Mouse (Mus musculus): Measurements from ENCODE around the gene Tarm1. TPM values are rescaled to one million over a fixed set of nuclear protein-coding genes. Genes with fewer than 3 reads are reported as not detected.

Gene Tarm1
- polyA plus RNA-seq, 1 experiment from 2014 or later: not detected

DNA sequence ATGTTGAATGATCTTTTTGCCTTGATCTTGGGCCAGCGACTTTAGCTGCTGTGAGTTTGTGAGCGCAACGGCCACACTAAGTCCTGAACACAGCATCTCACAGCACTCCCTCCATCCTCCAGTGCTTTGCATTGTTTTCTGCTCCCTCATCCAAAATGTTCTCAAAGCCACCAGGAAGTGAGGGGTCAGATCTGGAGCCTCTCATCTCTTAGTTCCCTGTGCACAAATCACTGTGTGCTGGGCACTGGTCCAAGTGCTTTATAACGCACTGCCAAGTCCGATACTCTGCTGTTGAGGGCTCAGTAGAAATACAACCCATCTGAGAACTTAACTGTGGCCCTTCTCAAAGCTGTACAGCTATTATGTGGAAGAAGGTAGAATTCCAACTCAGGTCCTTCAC, 64.5 kb downstream of the Tarm1 start:
- ATAC-seq (ENCODE audit: low FRiP score, low TSS enrichment) (no peak), DNase-seq (ENCODE audit: low spot score) (no peak)
- TF ChIP-seq EP300 (optimal IDR thresholded peaks at IDR 0.05): no peak
- TF ChIP-seq CTCF (IDR thresholded peaks at IDR 0.05; ENCODE audit: low read depth): no peak
- H3K4me2 ChIP-seq (replicated peaks; ENCODE audit: low read depth): no peak overlapping the region
- no peaks in the 10 kb centered on the region for H3K36me3 ChIP-seq (ENCODE audit: control insufficient read depth, insufficient read depth, low read length)
- 35% methylated on average over 5 of the region's 5 CpGs for WGBS
- no peak overlapping the region for H3K27ac ChIP-seq (replicated peaks)
- H3K9ac ChIP-seq (ENCODE audit: low read length): no peak overlapping the region
- H3K4me3 ChIP-seq (ENCODE audit: low read depth, low read length): no peak overlapping the region
- no peaks in the 10 kb centered on the region for H3K4me1 ChIP-seq (replicated peaks; ENCODE audit: control insufficient read depth, insufficient read depth)
- no peaks in the 10 kb centered on the region for H3K27me3 ChIP-seq (ENCODE audit: control insufficient read depth, insufficient read depth, low read length)
- H3K9me3 ChIP-seq (ENCODE audit: control insufficient read depth, low read length): no peaks in the 10 kb centered on the region

Other genes starting within 250 kb of the Tarm1 start
- 94.0 and 97.7 TPM in 2 replicates for gene Myadm, start 213.5 kb downstream of the Tarm1 start, polyA plus RNA-seq (2015; fragmentation: Nextera tagmentation; extraction: Ambion mirVana)
- gene Prkcg, start 213.4 kb downstream of the Tarm1 start, polyA plus RNA-seq (2015; fragmentation: Nextera tagmentation; extraction: Ambion mirVana): 0.13 and 0.24 TPM in 2 replicates
- 0.69 and 0.79 TPM in 2 replicates for gene Cacng7, start 169.7 kb downstream of the Tarm1 start, polyA plus RNA-seq (2015; fragmentation: Nextera tagmentation; extraction: Ambion mirVana)
- gene Cacng8, start 111.9 kb downstream of the Tarm1 start, polyA plus RNA-seq (2015; fragmentation: Nextera tagmentation; extraction: Ambion mirVana): 0.29 and 0.35 TPM in 2 replicates
- gene Cacng6, start 78.4 kb downstream of the Tarm1 start, polyA plus RNA-seq (2015; fragmentation: Nextera tagmentation; extraction: Ambion mirVana): 0.22 and 0.39 TPM in 2 replicates
- 0.06 and 0.17 TPM in 2 replicates for gene Oscar, start 113.5 kb upstream of the Tarm1 start, polyA plus RNA-seq (2015; fragmentation: Nextera tagmentation; extraction: Ambion mirVana)
- gene Ndufa3, start 114.7 kb upstream of the Tarm1 start, polyA plus RNA-seq (2015; fragmentation: Nextera tagmentation; extraction: Ambion mirVana): 491 and 535 TPM in 2 replicates
- gene Tfpt, start 127.3 kb upstream of the Tarm1 start, polyA plus RNA-seq (2015; fragmentation: Nextera tagmentation; extraction: Ambion mirVana): 14.6 and 17.7 TPM in 2 replicates
- 40.3 and 43.6 TPM in 2 replicates for gene Prpf31, start 127.4 kb upstream of the Tarm1 start, polyA plus RNA-seq (2015; fragmentation: Nextera tagmentation; extraction: Ambion mirVana)
- 19.7 and 20.0 TPM in 2 replicates for gene Cnot3, start 142.6 kb upstream of the Tarm1 start, polyA plus RNA-seq (2015; fragmentation: Nextera tagmentation; extraction: Ambion mirVana)
- 10.6 and 11.7 TPM in 2 replicates for gene Leng1, start 163.2 kb upstream of the Tarm1 start, polyA plus RNA-seq (2015; fragmentation: Nextera tagmentation; extraction: Ambion mirVana)
- gene Tmc4, start 174.9 kb upstream of the Tarm1 start, polyA plus RNA-seq (2015; fragmentation: Nextera tagmentation; extraction: Ambion mirVana): 70.1 and 77.4 TPM in 2 replicates
- gene Tsen34, start 190.2 kb upstream of the Tarm1 start, polyA plus RNA-seq (2015; fragmentation: Nextera tagmentation; extraction: Ambion mirVana): 143 TPM in 2 replicates
- 27.1 and 28.3 TPM in 2 replicates for gene Mboat7, start 190.9 kb upstream of the Tarm1 start, polyA plus RNA-seq (2015; fragmentation: Nextera tagmentation; extraction: Ambion mirVana)
- gene Rps9, start 201.4 kb upstream of the Tarm1 start, polyA plus RNA-seq (2015; fragmentation: Nextera tagmentation; extraction: Ambion mirVana): 1,098 and 1,141 TPM in 2 replicates
- 0.82 and 1.0 TPM in 2 replicates for gene Pirb, start 217.8 kb upstream of the Tarm1 start, polyA plus RNA-seq (2015; fragmentation: Nextera tagmentation; extraction: Ambion mirVana)

Measured in stomach, postnatal 0 days (tissue).